Mouse (Mus musculus): ENCODE measurements around the gene Med27.

DNA sequence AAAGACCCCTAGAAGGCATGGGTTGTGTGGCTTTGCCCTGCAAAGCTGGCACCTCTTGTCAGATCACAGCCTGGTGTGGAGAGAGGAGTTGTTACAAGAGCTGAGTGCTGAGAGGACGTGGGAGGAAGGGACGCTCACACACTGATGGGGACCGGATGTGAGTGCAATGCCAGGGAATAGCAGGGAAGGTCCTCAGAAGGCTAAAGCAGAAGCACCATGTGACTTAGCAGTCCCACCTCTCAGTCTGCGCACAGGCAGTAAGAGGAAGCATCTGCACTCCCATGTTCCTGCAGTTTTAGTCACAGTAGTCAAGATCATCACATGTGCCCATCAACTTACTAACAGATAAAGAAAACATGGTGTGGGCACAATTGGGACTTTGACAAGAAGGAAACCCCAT is 119.8 kb downstream of the Med27 start:
- TF ChIP-seq POLR2A (IDR thresholded peaks at IDR 0.05; ENCODE audit: low read depth, low read length), result no peak
- no peak for TF ChIP-seq CTCF (conservative IDR thresholded peaks at IDR 0.05; ENCODE audit: insufficient read depth, insufficient read length, low read depth, low read length)

All from kidney, adult 2 months (tissue).